Mouse (Mus musculus): Measurements from ENCODE around the gene Mypn.

- TF ChIP-seq POLR2A (IDR thresholded peaks at IDR 0.05; ENCODE audit: insufficient read length, low read depth) (no peak), CEBPB (IDR thresholded peaks at IDR 0.05; ENCODE audit: insufficient read depth, poor library complexity, severe bottlenecking) (no peak), MYOD1 (IDR thresholded peaks at IDR 0.05; ENCODE audit: control insufficient read depth in 1 of 3, insufficient read length in 2 of 3, low read depth in 2 of 3) (no peak), TCF12 (IDR thresholded peaks at IDR 0.05; ENCODE audit: insufficient read depth, poor library complexity, severe bottlenecking) (no peak), USF1 (IDR thresholded peaks at IDR 0.05; ENCODE audit: low read depth) (no peak), POLR2AphosphoS2 (IDR thresholded peaks at IDR 0.05; ENCODE audit: insufficient read length, low read depth) (no peak), MAX (IDR thresholded peaks at IDR 0.05; ENCODE audit: low read depth) (no peak), MYOG (IDR thresholded peaks at IDR 0.05; ENCODE audit: control insufficient read depth in 1 of 3, insufficient read depth in 1 of 3, insufficient read length in 2 of 3, low read depth in 2 of 3) (no peak), E2F4 (IDR thresholded peaks at IDR 0.05; ENCODE audit: insufficient read depth) (no peak), REST (IDR thresholded peaks at IDR 0.05; ENCODE audit: insufficient read depth, insufficient read length) (no peak)
These were observed 49.0 kb downstream of the Mypn start for GRCm38 (mm10) chr10:63154726-63155125.

All from myocyte (in vitro differentiated cells).